Mouse (Mus musculus): ENCODE results near the gene 4933427I04Rik.

4933427I04Rik gene

DNA sequence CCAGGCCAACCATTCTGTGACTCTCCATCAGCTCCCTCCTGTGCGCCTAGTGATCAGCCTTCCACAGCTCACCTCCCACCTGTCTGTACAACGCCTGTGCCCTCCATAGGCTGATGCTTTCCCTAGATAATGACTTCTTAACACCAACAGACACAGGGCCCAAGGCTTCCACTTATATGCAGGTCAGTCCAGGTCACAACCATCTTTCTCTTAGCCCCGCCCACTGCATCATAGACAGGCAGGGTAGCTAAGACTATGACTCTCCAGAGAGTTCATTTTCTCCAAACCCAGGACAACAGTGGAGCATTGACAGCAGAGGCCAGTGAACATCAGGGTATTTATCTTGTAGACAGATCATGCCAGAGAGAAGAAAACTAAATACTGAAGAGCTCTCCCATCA lies at the start of gene 4933427I04Rik:
Gene 4933427I04Rik, plus strand, starts transcription at position 301 of the 400 bp plus-strand sequence.
- in situ Hi-C loops (cut with MboI): no loop called here

DNA sequence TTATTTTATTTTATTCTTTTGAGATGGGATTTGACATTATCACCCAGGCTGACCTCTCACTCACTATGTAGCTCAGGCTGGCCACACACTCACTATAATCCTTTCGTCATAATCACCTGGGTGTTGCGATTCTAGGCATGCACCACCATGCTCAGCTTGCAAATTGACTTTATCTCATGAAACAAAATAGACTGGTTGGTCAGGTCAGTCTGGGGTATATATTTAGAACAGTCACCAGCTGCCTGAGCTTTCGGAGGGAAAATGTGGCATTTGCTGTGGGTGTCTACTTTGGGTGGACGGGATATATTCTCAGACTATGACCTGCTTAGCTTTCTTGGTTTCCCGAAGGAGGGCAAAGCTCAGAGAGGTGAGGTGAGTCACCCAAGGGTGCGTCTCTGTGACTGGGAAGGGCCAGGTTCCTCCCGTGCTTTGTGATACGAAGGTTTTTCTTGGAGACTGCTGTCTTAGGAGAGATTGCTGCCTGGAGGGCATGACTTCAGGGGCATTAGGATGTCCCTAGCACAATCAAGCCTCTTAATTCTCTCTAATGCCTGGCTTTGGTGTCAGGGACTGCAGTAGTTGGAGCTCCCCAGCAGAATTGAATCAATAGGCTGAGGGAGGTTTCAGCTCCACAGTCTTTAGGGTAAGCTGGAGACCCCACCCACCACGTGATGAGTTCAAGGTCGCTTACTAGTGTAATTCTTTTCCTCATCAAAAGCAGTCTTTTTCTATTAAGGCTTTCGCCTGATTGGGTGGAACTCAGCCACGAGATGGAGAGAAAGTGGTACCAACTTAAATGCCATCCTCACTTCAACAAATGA lies 48.8 kb upstream of the 4933427I04Rik start:
- in situ Hi-C loops (cut with MboI): no loop called here

DNA sequence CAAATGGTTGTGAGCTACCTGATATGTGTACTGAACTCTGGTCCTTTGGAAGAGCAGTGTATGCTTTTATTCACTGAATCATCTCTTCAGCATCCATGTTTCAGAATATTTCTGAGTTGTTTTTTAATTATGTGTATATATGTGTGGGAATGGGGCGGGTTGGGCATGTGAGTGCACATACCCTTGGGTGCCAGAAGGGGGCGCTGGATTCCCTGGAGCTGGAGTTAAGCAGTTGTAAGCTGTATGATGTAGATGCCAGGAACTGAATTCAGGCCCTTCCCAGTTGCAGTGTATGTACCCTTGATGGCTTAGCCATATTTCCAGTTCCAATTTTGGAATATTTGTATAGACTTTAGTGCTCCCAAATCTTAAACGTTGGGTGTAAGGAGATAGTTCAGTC lies 47.0 kb upstream of the 4933427I04Rik start:
- in situ Hi-C loops (cut with MboI): no loop called here

GRCm38 (mm10) chr4:123814030-123814501 lies 45.4 kb upstream of the 4933427I04Rik start:
- in situ Hi-C loops (cut with MboI): no loop called here

- in situ Hi-C loops (cut with MboI): no loop called here
Measured at GRCm38 (mm10) chr4:123819093-123819610, 40.3 kb upstream of the 4933427I04Rik start.

DNA sequence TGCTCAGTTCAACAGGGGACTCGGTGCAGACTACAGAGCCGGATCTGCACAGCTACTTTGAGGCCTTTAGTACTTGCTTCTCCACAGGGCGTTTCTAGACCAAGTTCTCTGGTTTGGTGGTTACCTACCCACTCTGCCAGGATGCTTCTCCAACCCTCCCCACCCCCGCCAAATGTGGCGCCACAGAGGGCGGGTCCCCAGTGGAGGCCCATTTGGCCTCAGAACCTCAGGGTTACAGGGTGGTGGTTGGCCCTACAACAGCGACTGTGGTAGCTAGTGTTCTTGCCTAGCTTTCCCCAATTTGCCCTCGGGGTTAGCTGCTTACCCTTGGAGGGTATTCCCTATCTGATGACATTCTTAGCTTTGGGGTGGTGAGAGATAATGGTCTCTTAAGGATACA lies 17.4 kb upstream of the 4933427I04Rik start:
- in situ Hi-C loops (cut with MboI): no loop called here

DNA sequence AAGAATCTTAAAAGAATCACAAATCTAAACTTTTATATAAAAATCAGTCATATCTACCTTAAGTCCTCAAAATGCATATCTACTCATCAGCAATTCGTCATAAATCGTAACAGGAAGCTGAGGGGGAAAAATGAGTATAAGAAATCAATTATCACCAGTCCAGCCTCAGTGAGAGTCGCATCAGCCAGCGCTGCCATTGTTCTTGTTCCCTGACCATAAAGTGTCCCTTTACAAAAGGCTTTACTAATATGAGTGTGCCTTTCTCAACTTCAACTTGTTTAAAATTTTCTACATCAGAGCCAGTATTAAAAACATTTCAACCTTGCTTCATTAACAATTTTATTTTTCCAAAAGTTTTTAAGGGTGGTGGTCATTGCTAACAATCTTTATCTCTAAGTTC lies 2.6 kb upstream of the 4933427I04Rik start:
- in situ Hi-C loops (cut with MboI): no loop called here

- in situ Hi-C loops (cut with MboI): no loop called here
Measured at GRCm38 (mm10) chr4:123858090-123858489, 1.4 kb upstream of the 4933427I04Rik start.

DNA sequence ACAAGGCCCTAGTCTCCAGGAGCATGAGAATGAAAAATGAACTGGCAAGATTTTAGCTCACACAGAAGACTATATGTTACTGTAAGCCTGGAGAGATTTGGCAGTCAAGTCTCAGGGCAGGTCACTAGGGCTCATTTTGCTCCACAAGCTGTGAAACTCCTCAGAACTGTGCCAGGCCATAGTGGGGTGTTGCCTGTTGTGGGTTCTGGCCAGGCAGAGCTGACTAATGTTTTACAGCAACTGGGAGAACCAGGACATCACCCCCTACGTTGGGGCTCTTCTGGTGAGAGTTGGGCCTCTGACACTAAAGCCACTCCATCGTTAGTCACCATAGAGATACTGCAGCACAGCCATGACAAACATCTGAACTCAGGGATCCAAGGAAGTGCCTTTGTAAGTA lies 324 bp downstream of the 4933427I04Rik start:
- in situ Hi-C loops (cut with MboI): no loop called here

DNA sequence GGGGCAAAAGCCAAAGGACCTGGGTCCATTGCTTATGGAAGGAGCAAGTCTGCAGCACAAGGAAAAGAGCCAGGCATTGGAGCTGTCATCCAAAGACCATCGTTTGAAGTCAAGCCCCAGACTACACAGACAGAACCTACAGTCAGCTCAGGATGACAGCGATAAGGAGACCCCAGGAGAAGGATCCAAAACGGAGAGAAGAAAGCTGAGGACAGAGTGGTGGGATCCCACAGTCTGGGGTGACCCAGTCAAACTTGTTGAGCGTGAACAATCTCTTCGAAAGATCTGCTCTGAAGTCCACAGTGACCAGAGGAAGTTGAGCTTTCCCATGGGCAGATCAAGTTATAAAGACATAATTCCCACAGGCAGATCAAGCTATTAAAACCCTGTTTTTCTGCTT lies 1.1 kb downstream of the 4933427I04Rik start:
- in situ Hi-C loops (cut with MboI): no loop called here

DNA sequence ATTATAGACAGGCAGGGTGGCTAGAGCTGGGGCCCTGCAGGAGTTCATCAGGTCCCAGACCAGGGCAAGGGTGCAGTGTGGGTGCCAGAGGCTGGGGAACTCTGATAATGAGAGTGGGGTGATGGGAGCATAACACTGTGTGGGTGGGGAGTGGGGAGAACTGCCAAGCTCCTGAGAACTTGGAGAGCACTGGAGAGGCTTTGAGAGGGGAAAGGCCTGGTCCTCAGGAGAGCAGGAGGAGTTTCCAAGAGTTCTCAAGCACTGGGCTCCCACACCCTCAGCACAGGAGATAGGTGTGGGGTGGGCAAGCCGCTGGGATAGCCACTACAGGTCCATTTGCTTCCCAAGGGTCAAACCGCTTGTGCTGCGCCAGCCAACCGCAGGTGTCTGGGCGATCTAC lies 34.2 kb downstream of the 4933427I04Rik start:
- in situ Hi-C loops (cut with MboI): no loop called here

DNA sequence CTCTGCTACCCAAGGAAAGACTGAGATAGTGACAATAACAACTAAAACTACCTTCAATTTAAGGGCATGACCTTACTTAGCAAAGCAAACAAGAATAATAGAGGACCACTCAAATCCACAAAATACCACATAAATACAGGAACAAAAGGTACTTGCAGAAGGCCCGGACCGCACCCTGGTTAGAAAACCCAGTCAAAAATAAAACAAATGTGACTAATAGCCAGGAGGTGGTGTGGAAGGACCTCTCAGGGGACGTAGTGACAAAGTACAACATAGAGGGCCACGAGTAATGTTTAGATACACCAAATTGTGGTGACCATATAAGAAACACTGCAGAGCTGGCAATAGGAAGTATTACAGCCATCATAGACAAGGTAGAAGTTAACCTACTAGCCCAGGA lies 34.8 kb downstream of the 4933427I04Rik start:
- in situ Hi-C loops (cut with MboI): no loop called here

DNA sequence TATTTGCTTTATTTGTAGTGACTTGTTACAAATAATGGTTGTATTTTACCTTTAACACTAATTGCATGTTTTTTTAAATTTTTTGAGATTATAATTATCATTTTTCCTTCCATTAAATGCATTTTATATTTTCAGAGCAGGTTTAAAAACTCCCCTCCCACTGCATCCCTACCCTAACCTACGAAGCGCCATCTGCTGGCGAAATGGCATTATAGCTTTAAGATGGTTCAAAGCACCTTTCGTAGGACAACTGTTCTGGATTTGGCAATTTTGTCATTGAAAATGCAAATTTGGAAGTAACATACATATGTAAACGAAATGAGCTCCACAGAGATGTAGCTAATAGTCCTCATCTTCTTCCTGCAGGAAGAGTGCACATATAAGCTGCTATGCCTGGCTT lies 39.2 kb downstream of the 4933427I04Rik start:
- in situ Hi-C loops (cut with MboI): no loop called here

DNA sequence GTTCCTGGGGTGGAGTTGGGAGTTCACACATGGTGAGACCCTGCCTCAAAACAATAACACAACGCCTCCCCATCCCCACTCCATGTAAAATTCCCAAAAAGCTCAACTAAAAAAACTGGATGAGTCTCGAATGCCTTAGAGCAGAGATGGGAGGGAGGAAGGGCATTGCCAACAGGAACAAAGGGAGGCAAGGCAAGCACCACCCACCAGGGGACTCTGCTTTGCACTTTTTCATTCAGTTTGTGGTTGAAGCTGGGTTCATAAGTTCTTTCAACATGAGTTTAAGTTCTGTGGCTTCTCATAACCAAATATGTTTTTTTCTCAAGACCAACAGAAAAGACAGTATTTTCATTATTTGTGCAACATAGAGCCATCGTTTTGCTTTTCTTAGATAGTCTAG lies 44.0 kb downstream of the 4933427I04Rik start:
- in situ Hi-C loops (cut with MboI): loop anchor here (25.0 kb wide), 1 partner anchor 616 kb away; no protein-coding TSS in a partner anchor

GRCm38 (mm10) chr4:123904333-123905125 lies 45.0 kb downstream of the 4933427I04Rik start, which contains the start of gene Mycbp:
Mycbp (plus strand) TSS chr4:123904832.
- in situ Hi-C loops (cut with MboI): loop anchor here (25.0 kb wide), 1 partner anchor 617 kb away; no protein-coding TSS in a partner anchor

DNA sequence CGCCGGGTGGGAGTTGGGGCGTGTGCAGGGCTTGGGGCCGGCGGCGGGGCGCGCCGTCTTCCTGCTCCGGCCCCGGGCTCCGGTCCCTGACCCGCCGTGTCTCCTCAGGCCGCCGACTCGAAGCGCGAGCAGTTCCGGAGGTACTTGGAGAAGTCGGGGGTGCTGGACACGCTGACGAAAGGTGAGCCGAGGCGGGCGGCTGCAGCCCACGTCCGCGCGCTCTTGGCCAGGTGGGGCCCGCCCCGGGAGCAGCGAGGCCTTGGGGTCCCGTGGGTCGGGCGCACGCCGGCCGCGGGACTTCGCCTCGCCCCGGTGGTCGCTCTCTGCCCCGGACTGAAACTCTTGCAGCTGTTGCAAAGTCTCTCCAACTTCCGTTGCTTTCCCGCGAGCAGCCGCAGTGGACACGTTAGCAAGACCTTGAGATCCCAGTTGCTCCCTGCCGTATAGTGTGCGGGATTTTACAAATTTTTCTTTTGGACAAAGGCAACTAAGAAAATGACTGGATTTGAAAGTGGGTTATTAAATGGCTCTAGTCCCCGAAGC lies 45.7 kb downstream of the 4933427I04Rik start:
- in situ Hi-C loops (cut with MboI): loop anchor here (25.0 kb wide), 1 partner anchor 618 kb away; no protein-coding TSS in a partner anchor

- in situ Hi-C loops (cut with MboI): loop anchor here (25.0 kb wide), 1 partner anchor 624 kb away; no protein-coding TSS in a partner anchor
Measured at GRCm38 (mm10) chr4:123911503-123911902, 52.0 kb downstream of the 4933427I04Rik start.

GRCm38 (mm10) chr4:123912431-123912830 lies 53.0 kb downstream of the 4933427I04Rik start:
- in situ Hi-C loops (cut with MboI): loop anchor here (25.0 kb wide), 1 partner anchor 625 kb away; no protein-coding TSS in a partner anchor

All from mature B cell (primary cell).